Mouse (Mus musculus) MEL (cell line): ENCODE results near the gene Slc30a3. TPM values are rescaled to one million over a fixed set of nuclear protein-coding genes. Genes with fewer than 3 reads are reported as not detected.

Experiments
- DNase-seq: peaks from one replicate; pipeline ENCODE4 v3.0.0; 2011; ENCODE audit warnings: low read depth, low spot score
- H3K27ac ChIP-seq: 2 replicates; pipeline ENCODE4 v1.5.1; 2012; ENCODE audit warnings: low read depth, mild to moderate bottlenecking, control low read depth, low read length, moderate library complexity; ENCODE audit not compliant: control insufficient read depth
- H3K27me3 ChIP-seq, 2 experiments: fragments of 150-350 bp in 1 of 2; sonication (generic) in 1 of 2; 2 replicates each; pipeline ENCODE4 v1.6.1; 2012; ENCODE audit warnings: low read length in 2 of 2, mild to moderate bottlenecking in 2 of 2, improper control_type of control experiment in 1 of 2, moderate library complexity in 1 of 2; ENCODE audit not compliant: insufficient read depth in 2 of 2, control insufficient read depth in 1 of 2
- H3K36me3 ChIP-seq, 2 experiments: 2 replicates each; pipeline ENCODE4 v1.6.1; 2012 to 2014; ENCODE audit warnings: low read length in 2 of 2, improper control_type of control experiment in 1 of 2, inconsistent platforms in 1 of 2, mild to moderate bottlenecking in 1 of 2; ENCODE audit not compliant: insufficient read depth in 2 of 2, control insufficient read depth in 1 of 2
- H3K4me1 ChIP-seq, 2 experiments: fragments of 150-350 bp in 1 of 2; sonication (generic) in 1 of 2; 2 replicates each; pipeline ENCODE4 v1.6.1; 2012; ENCODE audit warnings: low read length in 2 of 2, improper control_type of control experiment in 1 of 2, mild to moderate bottlenecking in 1 of 2; ENCODE audit not compliant: insufficient read depth in 2 of 2, control insufficient read depth in 1 of 2
- H3K4me3 ChIP-seq, 2 experiments: fragments of 150-350 bp in 1 of 2; sonication (generic) in 1 of 2; 2 replicates each; pipeline ENCODE4 v1.5.1; 2012; ENCODE audit warnings: low read depth in 2 of 2, low read length in 2 of 2, mild to moderate bottlenecking in 2 of 2, moderate library complexity in 2 of 2, control low read depth in 1 of 2, improper control_type of control experiment in 1 of 2; ENCODE audit not compliant: control insufficient read depth in 1 of 2, insufficient read depth in 1 of 2
- H3K79me2 ChIP-seq: 2 replicates; pipeline ENCODE4 v1.6.1; 2012; ENCODE audit warnings: mild to moderate bottlenecking, low read length, moderate library complexity; ENCODE audit not compliant: control insufficient read depth, poor library complexity, insufficient read depth
- H3K9ac ChIP-seq: 2 replicates; pipeline ENCODE4 v1.6.1; 2012; ENCODE audit warnings: low read depth, mild to moderate bottlenecking, control low read depth, low read length, moderate library complexity; ENCODE audit not compliant: control insufficient read depth, poor library complexity, severe bottlenecking
- H3K9me3 ChIP-seq: fragments of 150-350 bp; sonication (generic); replicated peaks from 2 replicates; pipeline ENCODE4 v1.6.1; 2012; ENCODE audit warnings: mild to moderate bottlenecking, low read length, improper control_type of control experiment, moderate library complexity; ENCODE audit not compliant: insufficient read depth
- BHLHE40 ChIP-seq: IDR thresholded peaks from 2 replicates; pipeline ENCODE4 v1.6.1; 2012; ENCODE audit warnings: low read depth, mild to moderate bottlenecking, inconsistent platforms, low read length, improper control_type of control experiment, borderline replicate concordance
- CHD1 ChIP-seq: IDR thresholded peaks from 2 replicates; pipeline ENCODE4 v1.6.1; 2012; ENCODE audit warnings: low read depth, mild to moderate bottlenecking, inconsistent platforms, low read length, improper control_type of control experiment
- E2F4 ChIP-seq: IDR thresholded peaks from 2 replicates; pipeline ENCODE4 v1.6.1; 2011; ENCODE audit warnings: low read depth, low read length, improper control_type of control experiment, borderline replicate concordance
- ELF1 ChIP-seq: IDR thresholded peaks from 2 replicates; pipeline ENCODE4 v1.6.1; 2014; ENCODE audit warnings: low read depth, mild to moderate bottlenecking, inconsistent platforms, low read length, improper control_type of control experiment, moderate library complexity
- EP300 ChIP-seq, 2 experiments: IDR thresholded peaks; 2 replicates each; pipeline ENCODE4 v1.6.1; 2011; ENCODE audit warnings: improper control_type of control experiment in 2 of 2, low read length in 2 of 2, low read depth in 1 of 2, mild to moderate bottlenecking in 1 of 2
- HCFC1 ChIP-seq: IDR thresholded peaks from 2 replicates; pipeline ENCODE4 v1.6.1; 2012; ENCODE audit warnings: low read depth, mild to moderate bottlenecking, inconsistent platforms, low read length, improper control_type of control experiment, moderate library complexity
- JUND ChIP-seq: IDR thresholded peaks from 2 replicates; pipeline ENCODE4 v1.6.1; 2011; ENCODE audit warnings: low read depth, mild to moderate bottlenecking, improper control_type of control experiment, low read length
- MAFK ChIP-seq: IDR thresholded peaks from 2 replicates; pipeline ENCODE4 v1.6.1; 2011; ENCODE audit warnings: low read depth, mild to moderate bottlenecking, low read length, improper control_type of control experiment, borderline replicate concordance
- MAX ChIP-seq: IDR thresholded peaks from 2 replicates; pipeline ENCODE4 v1.6.1; 2011; ENCODE audit warnings: low read length, improper control_type of control experiment
- MAZ ChIP-seq: IDR thresholded peaks from 2 replicates; pipeline ENCODE4 v1.6.1; 2012; ENCODE audit warnings: low read depth, mild to moderate bottlenecking, inconsistent platforms, low read length, improper control_type of control experiment
- MEF2A ChIP-seq: IDR thresholded peaks from 2 replicates; pipeline ENCODE4 v1.6.1; 2014; ENCODE audit warnings: low read depth, mild to moderate bottlenecking, inconsistent platforms, low read length, improper control_type of control experiment; ENCODE audit not compliant: poor library complexity, insufficient replicate concordance, severe bottlenecking; ENCODE audit errors: extremely low read depth
- MXI1 ChIP-seq: IDR thresholded peaks from 2 replicates; pipeline ENCODE4 v1.6.1; 2011; ENCODE audit warnings: mild to moderate bottlenecking, low read depth, low read length, improper control_type of control experiment
- MYB ChIP-seq: IDR thresholded peaks from 2 replicates; pipeline ENCODE4 v1.6.1; 2011; ENCODE audit warnings: mild to moderate bottlenecking, low read depth, low read length, improper control_type of control experiment
- NELFE ChIP-seq: IDR thresholded peaks from 2 replicates; pipeline ENCODE4 v1.6.1; 2011; ENCODE audit warnings: low read depth, low read length, improper control_type of control experiment
- NRF1 ChIP-seq: IDR thresholded peaks from 2 replicates; pipeline ENCODE4 v1.6.1; 2014; ENCODE audit warnings: low read depth, mild to moderate bottlenecking, inconsistent platforms, low read length, improper control_type of control experiment, moderate library complexity; ENCODE audit not compliant: poor library complexity, insufficient read depth, severe bottlenecking
- POLR2A ChIP-seq, 2 experiments: IDR thresholded peaks; 2 replicates each; pipeline ENCODE4 v1.6.1; 2011 to 2012; ENCODE audit warnings: low read length in 2 of 2, mild to moderate bottlenecking in 2 of 2, control low read depth in 1 of 2, improper control_type of control experiment in 1 of 2, low read depth in 1 of 2, moderate library complexity in 1 of 2; ENCODE audit not compliant: control insufficient read depth in 1 of 2, insufficient read depth in 1 of 2, poor library complexity in 1 of 2
- POLR2AphosphoS5 ChIP-seq: IDR thresholded peaks from 2 replicates; pipeline ENCODE4 v1.6.1; 2012; ENCODE audit warnings: low read depth, borderline replicate concordance, mild to moderate bottlenecking, inconsistent platforms, low read length, moderate library complexity, mixed read lengths
- RCOR1 ChIP-seq: IDR thresholded peaks from 2 replicates; pipeline ENCODE4 v1.6.1; 2012; ENCODE audit warnings: low read depth, mild to moderate bottlenecking, inconsistent platforms, low read length, improper control_type of control experiment
- SMC3 ChIP-seq: IDR thresholded peaks from 2 replicates; pipeline ENCODE4 v1.6.1; 2011; ENCODE audit warnings: low read depth, low read length, improper control_type of control experiment
- TAL1 ChIP-seq: IDR thresholded peaks from 2 replicates; pipeline ENCODE4 v1.6.1; 2012; ENCODE audit warnings: mild to moderate bottlenecking, inconsistent platforms, low read length, moderate library complexity, mixed read lengths
- ZC3H11A ChIP-seq: IDR thresholded peaks from 2 replicates; pipeline ENCODE4 v1.6.1; 2012; ENCODE audit warnings: low read depth, mild to moderate bottlenecking, inconsistent platforms, low read length, improper control_type of control experiment
- ZKSCAN1 ChIP-seq: IDR thresholded peaks from 2 replicates; pipeline ENCODE4 v1.6.1; 2012; ENCODE audit warnings: low read depth, mild to moderate bottlenecking, inconsistent platforms, low read length, improper control_type of control experiment, moderate library complexity
- ZNF384 ChIP-seq: IDR thresholded peaks from 2 replicates; pipeline ENCODE4 v1.6.1; 2012; ENCODE audit warnings: low read depth, mild to moderate bottlenecking, inconsistent platforms, low read length, improper control_type of control experiment
- polyA plus RNA-seq, 2 experiments: library from polyadenylated mRNA; stranded (reverse) in 1 of 2; unstranded in 1 of 2; fragments of >175 nt in 1 of 2; fragments of >200 nt in 1 of 2; gene quantifications; 2 replicates each; pipeline versions ENCODE4 v1.2.1 to v1.2.4; 2012; ENCODE audit warnings: low replicate concordance in 2 of 2, low read depth in 1 of 2; ENCODE audit not compliant: insufficient read length in 2 of 2, insufficient read depth in 1 of 2, missing spikeins in 1 of 2
- total RNA-seq: library from RNA; depleted of rRNA; stranded (reverse); fragments of 300-350 nt; gene quantifications from 2 replicates; pipeline ENCODE4 v1.2.3, GENCODE M21; 2012

The Slc30a3 gene
- total and polyA plus RNA-seq, 3 experiments = not detected

- DNase-seq = no peak
- Histone ChIP-seq H3K79me2 (no peaks in the 10 kb centered on the region; the same call in 1 of the 2 replicates), H3K9me3 (no peaks in the 10 kb centered on the region), H3K27me3 (no peaks in the 10 kb centered on the region), H3K9ac (no peak overlapping the region), H3K4me3 (no peak overlapping the region), H3K4me1 (no peaks in the 10 kb centered on the region; a peak in 1 of 4 replicates), H3K27ac (no peak overlapping the region), H3K36me3 (no peaks in the 10 kb centered on the region)
- no peak for TF ChIP-seq MYB
- TF ChIP-seq ZNF384 = no peak
- TF ChIP-seq NRF1 = no peak
- TF ChIP-seq POLR2A (IDR thresholded peaks at IDR 0.05; ENCODE audit: control insufficient read depth in 1 of 2, insufficient read depth in 1 of 2, low read depth in 1 of 2, low read length in 2 of 2, poor library complexity in 1 of 2) = no peak
- TF ChIP-seq POLR2AphosphoS5 = no peak
- TF ChIP-seq CHD1 = no peak
- TF ChIP-seq BHLHE40 = no peak
- no peak for TF ChIP-seq SMC3
- no peak for TF ChIP-seq NELFE
- no peak for TF ChIP-seq MAX
- TF ChIP-seq RCOR1 = no peak
- TF ChIP-seq MAFK = no peak
- TF ChIP-seq ZC3H11A = no peak
- no peak for TF ChIP-seq E2F4
- TF ChIP-seq MXI1 = no peak
- no peak for TF ChIP-seq TAL1
- TF ChIP-seq HCFC1 = no peak
- no peak for TF ChIP-seq JUND
- TF ChIP-seq ZKSCAN1 = no peak
Measured at GRCm38 (mm10) chr5:31149781-31150180, 41.7 kb upstream of the Slc30a3 start.

- no peak for TF ChIP-seq TAL1
- TF ChIP-seq ELF1 = no peak
- TF ChIP-seq BHLHE40 = no peak
- no peak for TF ChIP-seq EP300 (IDR thresholded peaks at IDR 0.05; ENCODE audit: low read depth in 1 of 2, low read length in 2 of 2)
- TF ChIP-seq MEF2A = no peak
- TF ChIP-seq MAZ = no peak
- TF ChIP-seq, all 39 proteins: peak for 0
- Histone ChIP-seq H3K4me1 (no peaks in the 10 kb centered on the region), H3K36me3 (no peaks in the 10 kb centered on the region), H3K27ac (no peak overlapping the region), H3K9ac (no peak overlapping the region), H3K79me2 (no peaks in the 10 kb centered on the region), H3K4me3 (no peak overlapping the region), H3K9me3 (no peaks in the 10 kb centered on the region), H3K27me3 (0 out of 4 replicates have a peak, but pooled peaks cover 0 to 2% of the 10 kb centered on the region in 2 experiments)
- peak; percentile 48 for DNase-seq
Measured at GRCm38 (mm10) chr5:31138968-31139425, 31.0 kb upstream of the Slc30a3 start.
